Mouse (Mus musculus) C2C12 (cell line): ENCODE data around the gene 2010300C02Rik. TPM values are rescaled to one million over a fixed set of nuclear protein-coding genes. Genes with fewer than 3 reads are reported as not detected.

Experiments
- H3K27me3 ChIP-seq: one replicate; pipeline ENCODE4 v1.6.1; 2011; ENCODE audit not compliant: control insufficient read depth, insufficient read depth, insufficient read length
- H3K36me3 ChIP-seq: one replicate; pipeline ENCODE4 v1.6.1; 2011; ENCODE audit not compliant: control insufficient read depth, insufficient read depth
- H3K4me3 ChIP-seq: one replicate; pipeline ENCODE4 v1.5.1; 2011; ENCODE audit warnings: mild to moderate bottlenecking, control low read depth; ENCODE audit not compliant: poor library complexity, insufficient read depth, severe bottlenecking
- H3K79me2 ChIP-seq: one replicate; pipeline ENCODE4 v1.6.1; 2011; ENCODE audit not compliant: control insufficient read depth, insufficient read depth
- H3K79me3 ChIP-seq: one replicate; pipeline ENCODE4 v1.6.1; 2011; ENCODE audit warnings: low read depth, control low read depth
- H3ac ChIP-seq: one replicate; pipeline ENCODE3; 2011; ENCODE audit warnings: low read depth; ENCODE audit not compliant: control insufficient read depth, insufficient read length
- CEBPB ChIP-seq: IDR thresholded peaks from one replicate; pipeline ENCODE4 v1.6.1; 2011; ENCODE audit warnings: low read depth, mild to moderate bottlenecking, control low read depth, moderate library complexity
- CTCF ChIP-seq: IDR thresholded peaks from one replicate; pipeline ENCODE4 v1.5.1; 2011; ENCODE audit not compliant: control insufficient read depth, insufficient read depth, insufficient read length
- FOSL1 ChIP-seq: IDR thresholded peaks from one replicate; pipeline ENCODE4 v1.8.0; 2011; ENCODE audit warnings: mild to moderate bottlenecking, low read length; ENCODE audit not compliant: poor library complexity, insufficient read depth, severe bottlenecking
- MAX ChIP-seq: IDR thresholded peaks from one replicate; pipeline ENCODE4 v1.6.1; 2011; ENCODE audit warnings: mild to moderate bottlenecking, control low read depth
- MYOD1 ChIP-seq: IDR thresholded peaks from one replicate; pipeline ENCODE4 v1.6.1; 2011; ENCODE audit warnings: low read depth; ENCODE audit not compliant: control insufficient read depth, insufficient read length
- MYOG ChIP-seq: IDR thresholded peaks from one replicate; pipeline ENCODE4 v1.6.1; 2011; ENCODE audit not compliant: control insufficient read depth, insufficient read length; ENCODE audit errors: extremely low read depth
- USF1 ChIP-seq: IDR thresholded peaks from one replicate; pipeline ENCODE4 v1.6.1; 2011; ENCODE audit warnings: low read depth, mild to moderate bottlenecking, control low read depth, moderate library complexity
- polyA plus RNA-seq: library from polyadenylated mRNA; unstranded; fragments of >200 nt; fragmentation: generic; extraction: Trizol; gene quantifications from one replicate; pipeline ENCODE4 v1.2.1, GENCODE M21; 2012; ENCODE audit warnings: missing spikeins

Gene 2010300C02Rik
- polyA plus RNA-seq, 1 experiment: not detected

- no peaks in the 10 kb centered on the region for H3K27me3 ChIP-seq
- H3ac ChIP-seq: no peak overlapping the region
- H3K79me2 ChIP-seq: no peaks in the 10 kb centered on the region
- no peak overlapping the region for H3K4me3 ChIP-seq
- H3K79me3 ChIP-seq: no peaks in the 10 kb centered on the region
- no peak for TF ChIP-seq FOSL1
- TF ChIP-seq CTCF: no peak
- TF ChIP-seq MYOD1: no peak
- no peak for TF ChIP-seq CEBPB
- TF ChIP-seq MYOG: no peak
- TF ChIP-seq MAX: no peak
- no peak for TF ChIP-seq USF1
- H3K36me3 ChIP-seq: no peaks in the 10 kb centered on the region
Observed at GRCm38 (mm10) chr1:37740161-37740802, 20.4 kb upstream of the 2010300C02Rik start.

DNA sequence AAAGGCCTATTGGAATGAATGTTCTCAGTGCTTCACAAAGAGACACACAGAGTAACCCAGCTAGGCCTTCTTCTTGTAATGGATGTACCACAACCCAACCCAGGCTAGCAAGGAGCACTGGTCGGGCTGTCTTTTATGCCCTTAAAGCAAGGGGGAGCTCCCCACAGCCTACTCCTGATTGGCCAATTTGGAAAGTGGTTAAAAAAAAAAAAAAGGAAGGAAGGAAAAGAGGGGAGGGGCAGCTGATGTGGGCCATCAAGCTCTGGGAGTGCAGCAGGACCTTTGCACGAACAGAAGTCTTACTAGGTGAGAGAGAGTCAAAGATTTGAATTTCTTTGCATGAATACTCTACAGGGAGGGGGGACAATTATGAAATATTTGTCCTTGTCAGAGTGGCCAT lies 19.0 kb upstream of the 2010300C02Rik start:
- Histone ChIP-seq H3K27me3 (peaks cover 5% of the 10 kb centered on the region), H3ac (no peak overlapping the region), H3K36me3 (no peaks in the 10 kb centered on the region), H3K79me3 (no peaks in the 10 kb centered on the region), H3K79me2 (no peaks in the 10 kb centered on the region), H3K4me3 (no peak overlapping the region)
- TF ChIP-seq USF1: no peak
- TF ChIP-seq MAX: no peak
- TF ChIP-seq CTCF: no peak
- no peak for TF ChIP-seq MYOD1
- TF ChIP-seq FOSL1: no peak
- TF ChIP-seq MYOG: no peak
- TF ChIP-seq CEBPB: no peak

GRCm38 (mm10) chr1:37737045-37737444 lies 17.2 kb upstream of the 2010300C02Rik start:
- H3K36me3 ChIP-seq: no peaks in the 10 kb centered on the region
- TF ChIP-seq CEBPB: no peak
- TF ChIP-seq MAX: no peak
- TF ChIP-seq FOSL1: no peak
- TF ChIP-seq USF1: no peak
- no peak for TF ChIP-seq MYOG
- no peak for TF ChIP-seq MYOD1
- TF ChIP-seq CTCF: no peak
- H3ac ChIP-seq: no peak overlapping the region
- H3K27me3 ChIP-seq: peaks cover 5% of the 10 kb centered on the region
- no peak overlapping the region for H3K4me3 ChIP-seq
- no peaks in the 10 kb centered on the region for H3K79me2 ChIP-seq
- no peaks in the 10 kb centered on the region for H3K79me3 ChIP-seq

DNA sequence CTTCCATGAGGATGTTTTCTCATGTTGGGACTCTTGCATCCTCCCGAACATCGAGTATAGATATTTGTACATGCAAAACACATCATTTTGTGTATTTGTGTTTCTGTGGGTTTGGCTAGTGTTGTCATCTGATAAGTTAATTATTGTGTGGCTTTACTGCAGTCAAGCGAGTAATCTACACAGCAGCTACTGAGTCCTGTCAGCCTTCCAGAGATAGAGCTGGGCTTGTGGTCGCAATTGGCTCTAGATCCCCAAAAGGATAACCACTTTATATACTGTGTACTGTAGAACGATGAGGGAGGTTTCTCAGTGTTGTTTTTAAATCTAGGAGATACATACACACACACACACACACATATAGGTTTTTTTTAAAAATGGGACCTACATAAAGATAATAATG lies 16.0 kb upstream of the 2010300C02Rik start:
- Histone ChIP-seq H3K79me2 (no peaks in the 10 kb centered on the region), H3K4me3 (no peak overlapping the region), H3ac (no peak overlapping the region), H3K79me3 (no peaks in the 10 kb centered on the region), H3K36me3 (no peaks in the 10 kb centered on the region), H3K27me3 (peaks cover 5% of the 10 kb centered on the region)
- TF ChIP-seq CEBPB: no peak
- no peak for TF ChIP-seq MAX
- TF ChIP-seq CTCF: no peak
- no peak for TF ChIP-seq FOSL1
- no peak for TF ChIP-seq MYOD1
- no peak for TF ChIP-seq MYOG
- no peak for TF ChIP-seq USF1

- no peak overlapping the region for H3ac ChIP-seq
- H3K4me3 ChIP-seq: no peak overlapping the region
- H3K36me3 ChIP-seq: no peaks in the 10 kb centered on the region
- TF ChIP-seq USF1 (no peak), CTCF (no peak), MYOD1 (no peak), FOSL1 (no peak), CEBPB (no peak), MYOG (no peak), MAX (no peak)
- no peaks in the 10 kb centered on the region for H3K79me3 ChIP-seq
- H3K79me2 ChIP-seq: no peaks in the 10 kb centered on the region
- H3K27me3 ChIP-seq: peaks cover 5% of the 10 kb centered on the region
Observed at GRCm38 (mm10) chr1:37734841-37735240, 15.0 kb upstream of the 2010300C02Rik start.

GRCm38 (mm10) chr1:37729353-37729752 lies 9.5 kb upstream of the 2010300C02Rik start:
- Histone ChIP-seq H3ac (no peak overlapping the region), H3K36me3 (no peaks in the 10 kb centered on the region), H3K4me3 (no peak overlapping the region), H3K27me3 (peaks cover 3% of the 10 kb centered on the region), H3K79me2 (no peaks in the 10 kb centered on the region), H3K79me3 (no peaks in the 10 kb centered on the region)
- no peak for TF ChIP-seq FOSL1
- no peak for TF ChIP-seq MYOD1
- TF ChIP-seq MAX: no peak
- TF ChIP-seq CEBPB: no peak
